Mouse (Mus musculus): ENCODE results near the gene Pms1. TPM values are rescaled to one million over a fixed set of nuclear protein-coding genes. Genes with fewer than 3 reads are reported as not detected.
"Not testable (repeated sequence)": the region's sequence is repeated elsewhere in the genome, so short reads cannot be mapped to it uniquely, and the experiment has no call there.

Pms1 gene
- polyA plus RNA-seq, 1 experiment from 2014 or later = 30.3 TPM

- H3K9me3 ChIP-seq (replicated peaks) = no peaks in the 10 kb centered on the region
- H3K36me3 ChIP-seq = peaks cover 18% of the 10 kb centered on the region
- no peaks in the 10 kb centered on the region for H3K27me3 ChIP-seq (ENCODE audit: low read depth, poor library complexity, severe bottlenecking)
- H3K4me1 ChIP-seq = no peaks in the 10 kb centered on the region
- H3K4me3 ChIP-seq = no peak overlapping the region
- no peak for DNase-seq (ENCODE audit: low spot score)
- no peak overlapping the region for H3K27ac ChIP-seq
Observed at GRCm38 (mm10) chr1:53272646-53273045, 24.2 kb downstream of the Pms1 start.

GRCm38 (mm10) chr1:53269901-53270300 lies 26.9 kb downstream of the Pms1 start:
- Histone ChIP-seq H3K27ac (no peak overlapping the region), H3K27me3 (ENCODE audit: low read depth, poor library complexity, severe bottlenecking) (no peaks in the 10 kb centered on the region), H3K36me3 (peaks cover 27% of the 10 kb centered on the region), H3K9me3 (replicated peaks) (no peaks in the 10 kb centered on the region), H3K4me1 (no peaks in the 10 kb centered on the region), H3K4me3 (no peak overlapping the region)
- 85% methylated on average over 3 of the region's 3 CpGs for WGBS
- DNase-seq (ENCODE audit: low spot score) = no peak

DNA sequence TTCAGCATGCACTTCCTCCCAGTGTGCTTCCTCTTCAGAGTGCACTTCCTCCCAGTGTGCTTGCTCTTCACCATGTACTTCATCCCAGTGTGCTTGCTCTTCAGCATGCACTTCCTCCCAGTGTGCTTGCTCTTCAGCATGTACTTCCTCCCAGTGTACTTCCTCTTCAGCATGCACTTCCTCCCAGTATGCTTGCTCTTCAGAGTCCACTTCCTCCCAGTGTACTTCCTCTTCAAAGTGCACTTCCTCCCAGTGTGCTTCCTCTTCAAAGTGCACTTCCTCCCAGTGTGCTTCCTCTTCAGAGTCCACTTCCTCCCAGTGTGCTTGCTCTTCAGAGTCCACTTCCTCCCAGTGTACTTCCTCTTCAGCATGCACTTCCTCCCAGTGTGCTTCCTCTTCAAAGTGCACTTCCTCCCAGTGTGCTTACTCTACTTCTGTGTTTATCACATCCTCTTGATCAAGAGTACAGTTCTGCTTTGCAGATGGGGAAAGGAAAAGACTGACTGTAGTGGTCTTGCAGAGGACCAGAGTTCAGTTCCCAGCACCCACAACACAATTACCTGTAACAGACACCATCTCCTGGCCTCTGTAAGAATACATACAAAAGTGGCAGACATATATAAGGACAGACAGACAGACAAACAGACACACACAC lies 31.7 kb downstream of the Pms1 start:
- not testable (repeated sequence) for H3K27ac ChIP-seq; H3K9me3 ChIP-seq (replicated peaks); H3K4me1 ChIP-seq; H3K27me3 ChIP-seq (ENCODE audit: low read depth, poor library complexity, severe bottlenecking); DNase-seq (ENCODE audit: low spot score); H3K4me3 ChIP-seq
- H3K36me3 ChIP-seq = peaks cover 23% of the 10 kb centered on the region

DNA sequence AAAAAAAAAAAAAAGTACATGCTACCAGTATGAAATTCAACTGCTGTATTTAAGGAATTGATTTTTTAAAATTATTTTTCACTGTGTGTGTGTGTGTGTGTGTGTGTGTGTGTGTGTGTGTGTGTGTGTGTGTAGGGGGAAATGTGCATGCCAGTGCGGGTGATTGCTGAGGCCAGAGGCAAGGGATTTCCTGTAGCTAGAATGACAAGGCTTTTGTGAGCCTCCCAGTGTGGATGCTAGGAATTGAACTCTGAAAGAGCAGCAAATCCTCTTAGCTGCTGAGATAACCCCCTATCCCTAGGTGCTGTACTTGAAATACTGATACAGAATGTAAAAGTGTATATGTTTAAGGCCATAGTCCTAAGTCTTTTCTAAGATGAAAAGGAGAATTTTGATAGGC lies 70.8 kb downstream of the Pms1 start:
- WGBS = 78% methylated on average over 1 of the region's 1 CpGs

DNA sequence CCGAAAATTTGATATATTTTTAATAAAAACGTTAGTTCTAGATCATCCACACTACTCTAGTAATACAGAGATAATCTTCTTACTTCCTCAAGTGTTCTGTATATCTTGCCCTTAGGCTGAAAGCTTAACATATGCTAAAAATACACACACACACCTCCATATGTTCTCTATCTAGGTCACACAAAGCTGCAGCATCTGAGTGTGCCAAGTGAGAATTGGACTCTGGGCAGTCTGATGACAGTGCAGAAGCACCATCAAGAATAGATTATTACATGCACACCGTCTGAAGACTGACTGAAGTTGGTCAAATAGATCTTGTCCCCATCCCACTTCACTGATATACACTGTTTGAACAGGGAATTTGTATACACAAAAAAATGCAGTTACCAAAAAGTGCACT lies 71.2 kb downstream of the Pms1 start:
- Histone ChIP-seq H3K27me3 (ENCODE audit: low read depth, poor library complexity, severe bottlenecking) (no peaks in the 10 kb centered on the region), H3K9me3 (replicated peaks) (no peaks in the 10 kb centered on the region), H3K36me3 (peaks cover 17% of the 10 kb centered on the region), H3K4me3 (no peak overlapping the region), H3K27ac (no peak overlapping the region), H3K4me1 (no peaks in the 10 kb centered on the region)
- DNase-seq (ENCODE audit: low spot score) = no peak
- WGBS = 93% methylated on average over 3 of the region's 3 CpGs

More for the DNA sequence above, 70.8 kb downstream of the Pms1 start:
- DNase-seq (ENCODE audit: low spot score) = no peak
- Histone ChIP-seq H3K36me3 (peaks cover 19% of the 10 kb centered on the region), H3K27ac (no peak overlapping the region), H3K27me3 (ENCODE audit: low read depth, poor library complexity, severe bottlenecking) (no peaks in the 10 kb centered on the region), H3K4me1 (no peaks in the 10 kb centered on the region), H3K9me3 (replicated peaks) (no peaks in the 10 kb centered on the region), H3K4me3 (no peak overlapping the region)

GRCm38 (mm10) chr1:53224775-53225174 lies 72.0 kb downstream of the Pms1 start:
- DNase-seq (ENCODE audit: low spot score) = no peak
- Histone ChIP-seq H3K27ac (no peak overlapping the region), H3K9me3 (replicated peaks) (no peaks in the 10 kb centered on the region), H3K4me1 (no peaks in the 10 kb centered on the region), H3K36me3 (peaks cover 10% of the 10 kb centered on the region), H3K27me3 (ENCODE audit: low read depth, poor library complexity, severe bottlenecking) (no peaks in the 10 kb centered on the region), H3K4me3 (no peak overlapping the region)
- WGBS = 85% methylated on average over 1 of the region's 1 CpGs

DNA sequence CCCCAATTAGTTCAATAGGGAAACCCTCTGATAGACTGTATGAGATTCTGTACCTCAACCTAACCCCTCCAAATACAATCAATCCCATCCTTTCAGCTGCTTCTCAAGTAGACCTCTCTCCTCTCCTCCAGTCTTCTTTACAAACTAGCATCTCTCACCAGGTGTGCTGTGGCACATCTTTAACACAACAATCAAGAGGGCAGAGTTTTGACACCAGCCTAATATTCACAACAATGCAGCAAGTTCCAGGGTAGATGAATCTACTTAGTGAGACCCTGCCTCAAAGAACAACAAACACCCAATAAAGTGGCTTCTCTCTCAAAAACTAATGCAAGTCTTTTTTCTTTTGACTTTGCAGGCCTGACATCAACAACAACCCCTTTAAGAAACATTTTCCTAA lies 86.7 kb downstream of the Pms1 start:
- Histone ChIP-seq H3K27ac (no peak overlapping the region), H3K4me3 (no peak overlapping the region), H3K4me1 (no peaks in the 10 kb centered on the region), H3K36me3 (peaks cover 15% of the 10 kb centered on the region), H3K9me3 (replicated peaks) (no peaks in the 10 kb centered on the region), H3K27me3 (ENCODE audit: low read depth, poor library complexity, severe bottlenecking) (no peaks in the 10 kb centered on the region)
- no peak for DNase-seq (ENCODE audit: low spot score)

GRCm38 (mm10) chr1:53203902-53204301 lies 92.9 kb downstream of the Pms1 start:
- Histone ChIP-seq H3K27ac (no peak overlapping the region), H3K9me3 (replicated peaks) (no peaks in the 10 kb centered on the region), H3K4me1 (peaks cover 31% of the 10 kb centered on the region), H3K4me3 (no peak overlapping the region), H3K27me3 (ENCODE audit: low read depth, poor library complexity, severe bottlenecking) (peaks cover 16% of the 10 kb centered on the region; the same call in 1 of the 2 replicates), H3K36me3 (peaks cover 6% of the 10 kb centered on the region; the same call in 1 of the 2 replicates)
- no peak for DNase-seq (ENCODE audit: low spot score)
- 89% methylated on average over 2 of the region's 2 CpGs for WGBS

GRCm38 (mm10) chr1:53201630-53202199 lies 95.1 kb downstream of the Pms1 start:
- H3K36me3 ChIP-seq = peaks cover 4% of the 10 kb centered on the region; the same call in 1 of the 2 replicates
- WGBS = 30% methylated on average over 2 of the region's 2 CpGs
- no peak overlapping the region for H3K4me3 ChIP-seq
- H3K9me3 ChIP-seq (replicated peaks) = no peaks in the 10 kb centered on the region
- no peak for DNase-seq (ENCODE audit: low spot score)
- peaks cover 23% of the 10 kb centered on the region; the same call in 1 of the 2 replicates for H3K27me3 ChIP-seq (ENCODE audit: low read depth, poor library complexity, severe bottlenecking)
- peaks cover 40% of the 10 kb centered on the region for H3K4me1 ChIP-seq
- no peak overlapping the region for H3K27ac ChIP-seq

DNA sequence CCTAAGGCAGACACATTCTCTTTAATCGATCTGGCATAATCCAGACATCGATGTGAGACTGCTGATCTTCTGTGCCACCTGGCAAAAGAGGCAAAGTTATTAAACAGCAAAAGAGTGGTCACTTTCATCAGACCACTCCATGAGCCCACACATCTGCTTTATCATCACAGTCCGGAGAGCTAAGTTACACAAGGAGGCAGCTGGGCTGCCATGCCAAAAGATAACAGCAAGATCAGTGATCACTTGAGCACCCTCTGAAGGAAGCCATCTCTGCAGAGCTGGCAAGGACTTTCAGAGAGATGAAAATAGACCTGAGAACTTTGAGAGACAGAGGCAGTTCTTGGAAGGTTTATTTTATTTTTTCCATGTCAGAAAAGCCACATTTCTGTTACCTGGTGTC lies 102.3 kb downstream of the Pms1 start:
- Histone ChIP-seq H3K27ac (no peak overlapping the region), H3K27me3 (ENCODE audit: low read depth, poor library complexity, severe bottlenecking) (0 out of 2 replicates have a peak, but pooled peaks cover 7% of the 10 kb centered on the region), H3K36me3 (peaks cover 15% of the 10 kb centered on the region), H3K4me1 (peaks cover 10% of the 10 kb centered on the region; the same call in 1 of the 2 replicates), H3K4me3 (no peak overlapping the region), H3K9me3 (replicated peaks) (no peaks in the 10 kb centered on the region)
- DNase-seq (ENCODE audit: low spot score) = no peak
- WGBS = 87% methylated on average over 3 of the region's 3 CpGs

DNA sequence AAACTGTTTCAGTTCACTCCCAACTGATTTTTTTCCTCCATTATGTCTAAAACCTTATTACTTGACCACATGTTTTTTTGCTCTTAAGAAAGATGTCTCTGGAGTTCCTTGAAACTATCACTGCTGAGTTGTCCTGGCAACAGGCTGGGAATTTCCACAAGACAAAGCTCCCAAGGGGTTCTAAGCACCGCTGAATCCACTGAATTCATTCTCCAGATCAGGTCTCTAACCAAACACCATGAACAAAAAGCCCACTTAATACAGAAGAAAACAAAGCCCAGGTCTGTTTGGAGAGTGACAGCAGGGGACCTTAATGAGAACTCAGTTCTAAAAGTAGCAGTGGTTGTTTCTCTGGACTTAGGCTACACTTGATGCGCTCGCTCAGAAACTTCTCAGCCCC lies 105.6 kb downstream of the Pms1 start:
- no peaks in the 10 kb centered on the region for H3K9me3 ChIP-seq (replicated peaks)
- H3K27me3 ChIP-seq (ENCODE audit: low read depth, poor library complexity, severe bottlenecking) = no peaks in the 10 kb centered on the region
- DNase-seq (ENCODE audit: low spot score) = no peak
- 91% methylated on average over 3 of the region's 3 CpGs for WGBS
- no peak overlapping the region for H3K27ac ChIP-seq
- no peaks in the 10 kb centered on the region for H3K4me1 ChIP-seq
- no peak overlapping the region for H3K4me3 ChIP-seq
- peaks cover 24% of the 10 kb centered on the region for H3K36me3 ChIP-seq

DNA sequence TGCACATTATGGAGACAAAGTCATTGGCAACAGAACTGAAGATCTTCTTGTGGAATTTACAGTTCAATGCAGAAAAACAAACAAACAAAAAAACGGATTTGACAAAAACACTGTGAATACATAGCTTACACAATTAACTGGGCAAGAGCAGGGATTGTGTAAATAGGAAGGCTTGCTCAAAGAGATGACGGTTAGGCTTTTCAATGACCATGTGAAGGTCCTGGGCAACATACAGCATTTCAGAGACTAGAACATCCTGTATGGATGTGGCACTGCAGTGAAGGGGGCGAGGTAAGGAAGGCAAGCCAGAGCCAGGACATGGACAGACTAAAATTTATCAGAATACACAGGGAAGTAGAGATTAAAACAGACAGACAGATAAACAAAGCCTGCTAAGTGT lies 107.2 kb downstream of the Pms1 start:
- H3K27ac ChIP-seq = no peak overlapping the region
- DNase-seq (ENCODE audit: low spot score) = no peak
- H3K36me3 ChIP-seq = peaks cover 23% of the 10 kb centered on the region
- no peak overlapping the region for H3K4me3 ChIP-seq
- no peaks in the 10 kb centered on the region for H3K4me1 ChIP-seq
- H3K27me3 ChIP-seq (ENCODE audit: low read depth, poor library complexity, severe bottlenecking) = no peaks in the 10 kb centered on the region
- WGBS = 87% methylated on average over 3 of the region's 3 CpGs
- no peaks in the 10 kb centered on the region for H3K9me3 ChIP-seq (replicated peaks)

- H3K36me3 ChIP-seq = peaks cover 17% of the 10 kb centered on the region
- H3K27ac ChIP-seq = no peak within 1 kb of the TSS
- no peak for DNase-seq (ENCODE audit: low spot score)
- no peak within 1 kb of the TSS for H3K4me3 ChIP-seq
- 96% methylated on average over 8 of the region's 8 CpGs for WGBS
- no peaks in the 10 kb centered on the region for H3K9me3 ChIP-seq (replicated peaks)
- H3K27me3 ChIP-seq (ENCODE audit: low read depth, poor library complexity, severe bottlenecking) = no peaks in the 10 kb centered on the region
- no peaks in the 10 kb centered on the region for H3K4me1 ChIP-seq
Observed at GRCm38 (mm10) chr1:53187536-53187935, 109.3 kb downstream of the Pms1 start, which contains the start of gene 1700019A02Rik. Gene 1700019A02Rik (minus strand): TSS chr1:53187636.

DNA sequence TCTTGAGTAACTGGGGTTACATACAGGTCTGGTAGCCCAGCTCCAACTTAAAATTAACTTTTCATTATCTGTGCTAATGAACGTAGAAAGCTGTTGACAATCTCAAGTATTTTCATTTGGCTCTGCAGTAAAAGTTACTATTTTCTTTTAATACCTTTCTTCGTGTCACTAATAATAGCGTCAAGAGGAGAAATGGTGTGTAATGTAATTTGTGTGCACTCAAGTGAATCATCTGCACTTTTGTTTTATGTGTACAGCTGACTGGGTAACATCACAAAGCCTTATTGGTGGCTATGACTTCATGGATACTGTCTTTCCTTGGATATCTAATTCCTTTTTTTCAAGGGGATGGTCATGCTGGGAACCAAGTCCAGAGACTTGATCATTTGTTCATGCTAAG lies 110.5 kb downstream of the Pms1 start:
- Histone ChIP-seq H3K9me3 (replicated peaks) (no peaks in the 10 kb centered on the region), H3K4me3 (no peak overlapping the region), H3K36me3 (peaks cover 11% of the 10 kb centered on the region), H3K27me3 (ENCODE audit: low read depth, poor library complexity, severe bottlenecking) (no peaks in the 10 kb centered on the region), H3K27ac (no peak overlapping the region), H3K4me1 (no peaks in the 10 kb centered on the region)
- DNase-seq (ENCODE audit: low spot score) = no peak
- 95% methylated on average over 3 of the region's 3 CpGs for WGBS
